Mouse (Mus musculus): Measurements from ENCODE around the gene Slc35e2.

GRCm38 (mm10) chr4:155653451-155654182, 52.4 kb downstream of the Slc35e2 start:
- TF ChIP-seq CTCF (IDR thresholded peaks at IDR 0.05; ENCODE audit: extremely low read depth, insufficient read depth, low read length) = no peak
- no peak for TF ChIP-seq POLR2A (IDR thresholded peaks at IDR 0.05; ENCODE audit: extremely low read depth, insufficient read depth, low read length)

Data from cortical plate, adult 2 months (tissue).